Mouse (Mus musculus) heart, embryonic 15.5 days (tissue): ENCODE results near the gene Slit3. TPM values are rescaled to one million over a fixed set of nuclear protein-coding genes. Genes with fewer than 3 reads are reported as not detected.

Experiments
- ATAC-seq: fragments of 200-750 bp; cut with Nextera tagmentation; replicated peaks from 2 replicates; pipeline ENCODE4 v1.8.0; 2017; ENCODE audit warnings: low read depth, moderate TSS enrichment; ENCODE audit not compliant: insufficient number of reproducible peaks, insufficient read depth, low FRiP score
- H3K27ac ChIP-seq: fragments of 300-500 bp; sonication (generic); 2 replicates; pipeline ENCODE4 v1.5.1; 2015; ENCODE audit warnings: mild to moderate bottlenecking, inconsistent platforms
- H3K27me3 ChIP-seq: fragments of 300-500 bp; sonication (generic); 2 replicates; pipeline ENCODE4 v1.6.1; 2015; ENCODE audit warnings: inconsistent platforms
- H3K36me3 ChIP-seq: fragments of 300-500 bp; sonication (generic); 2 replicates; pipeline ENCODE4 v1.6.1; 2015; ENCODE audit warnings: mild to moderate bottlenecking, inconsistent platforms
- H3K4me1 ChIP-seq: fragments of 300-500 bp; sonication (generic); replicated peaks from 2 replicates; pipeline ENCODE4 v1.6.1; 2015; ENCODE audit warnings: inconsistent platforms
- H3K4me2 ChIP-seq: fragments of 300-500 bp; sonication (generic); 2 replicates; pipeline ENCODE4 v1.6.1; 2015; ENCODE audit warnings: inconsistent platforms, mild to moderate bottlenecking, moderate library complexity
- H3K4me3 ChIP-seq: fragments of 300-500 bp; sonication (generic); 2 replicates; pipeline ENCODE4 v1.5.1; 2015; ENCODE audit warnings: mild to moderate bottlenecking, inconsistent platforms
- H3K9ac ChIP-seq: fragments of 300-500 bp; sonication (generic); 2 replicates; pipeline ENCODE4 v1.6.1; 2015; ENCODE audit warnings: mild to moderate bottlenecking, inconsistent platforms
- H3K9me3 ChIP-seq: fragments of 300-500 bp; sonication (generic); replicated peaks from 2 replicates; pipeline ENCODE4 v1.6.1; 2016; ENCODE audit warnings: inconsistent platforms
- WGBS: fragments of 180-500 bp; shearing (Covaris S2); methylation state at CpG from one replicate; pipeline ENCODE4 v1.1.7; 2015; ENCODE audit warnings: mixed read lengths; 5-methylcytosine and 5-hydroxymethylcytosine counted together
- polyA plus RNA-seq: library from polyadenylated mRNA; unstranded; fragments of >200 nt; fragmentation: Nextera tagmentation; extraction: Ambion mirVana; gene quantifications from 2 replicates; pipeline ENCODE4 v1.2.1, GENCODE M21; 2015

Gene Slit3
- polyA plus RNA-seq, 1 experiment from 2014 or later: 11.3 TPM

GRCm38 (mm10) chr11:35305910-35306309, 184.9 kb downstream of the Slit3 start:
- H3K4me2 ChIP-seq: no peak overlapping the region
- H3K9ac ChIP-seq: no peak overlapping the region
- no peaks in the 10 kb centered on the region for H3K9me3 ChIP-seq
- WGBS: 85% methylated on average over 3 of the region's 3 CpGs
- H3K27ac ChIP-seq: no peak overlapping the region
- H3K4me3 ChIP-seq: no peak overlapping the region
- H3K36me3 ChIP-seq: no peaks in the 10 kb centered on the region
- H3K4me1 ChIP-seq: no peaks in the 10 kb centered on the region
- H3K27me3 ChIP-seq: no peaks in the 10 kb centered on the region
- no peak for ATAC-seq

GRCm38 (mm10) chr11:35306922-35307321, 185.9 kb downstream of the Slit3 start:
- H3K27me3 ChIP-seq: no peaks in the 10 kb centered on the region
- no peak overlapping the region for H3K4me2 ChIP-seq
- no peaks in the 10 kb centered on the region for H3K9me3 ChIP-seq
- H3K4me3 ChIP-seq: no peak overlapping the region
- H3K9ac ChIP-seq: no peak overlapping the region
- no peaks in the 10 kb centered on the region for H3K4me1 ChIP-seq
- 79% methylated on average over 5 of the region's 5 CpGs for WGBS
- 0 out of 2 replicates have a peak overlapping the region, but pooled peaks have one; percentile 12 for H3K27ac ChIP-seq
- H3K36me3 ChIP-seq: no peaks in the 10 kb centered on the region
- ATAC-seq: no peak

- no peak for ATAC-seq
- Histone ChIP-seq H3K4me1 (no peaks in the 10 kb centered on the region), H3K9me3 (no peaks in the 10 kb centered on the region), H3K27me3 (no peaks in the 10 kb centered on the region), H3K9ac (no peak overlapping the region), H3K4me3 (no peak overlapping the region), H3K36me3 (no peaks in the 10 kb centered on the region), H3K27ac (no peak overlapping the region), H3K4me2 (no peak overlapping the region)
- 74% methylated on average over 4 of the region's 4 CpGs for WGBS
These were observed 187.0 kb downstream of the Slit3 start for GRCm38 (mm10) chr11:35307992-35308391.

GRCm38 (mm10) chr11:35315449-35316028, 194.5 kb downstream of the Slit3 start:
- Histone ChIP-seq H3K4me3 (no peak overlapping the region), H3K4me1 (peaks cover 7% of the 10 kb centered on the region), H3K9ac (no peak overlapping the region), H3K4me2 (no peak overlapping the region), H3K36me3 (no peaks in the 10 kb centered on the region), H3K27ac (no peak overlapping the region), H3K9me3 (no peaks in the 10 kb centered on the region), H3K27me3 (no peaks in the 10 kb centered on the region)
- 58% methylated on average over 5 of the region's 5 CpGs for WGBS
- no peak for ATAC-seq

GRCm38 (mm10) chr11:35317221-35317620, 196.2 kb downstream of the Slit3 start:
- Histone ChIP-seq H3K4me3 (no peak overlapping the region), H3K9ac (no peak overlapping the region), H3K4me1 (peaks cover 11% of the 10 kb centered on the region), H3K9me3 (no peaks in the 10 kb centered on the region), H3K27ac (no peak overlapping the region), H3K36me3 (no peaks in the 10 kb centered on the region), H3K27me3 (no peaks in the 10 kb centered on the region), H3K4me2 (no peak overlapping the region)
- WGBS: 86% methylated on average over 5 of the region's 5 CpGs
- no peak for ATAC-seq

- Histone ChIP-seq H3K4me3 (no peak overlapping the region), H3K4me1 (peaks cover 11% of the 10 kb centered on the region), H3K27me3 (no peaks in the 10 kb centered on the region), H3K9ac (no peak overlapping the region), H3K36me3 (no peaks in the 10 kb centered on the region), H3K27ac (no peak overlapping the region), H3K4me2 (no peak overlapping the region), H3K9me3 (no peaks in the 10 kb centered on the region)
- ATAC-seq: no peak
- WGBS: 76% methylated on average over 7 of the region's 7 CpGs
These were observed 196.9 kb downstream of the Slit3 start for GRCm38 (mm10) chr11:35317775-35318432.

GRCm38 (mm10) chr11:35318433-35319020, 197.5 kb downstream of the Slit3 start:
- no peak for ATAC-seq
- no peaks in the 10 kb centered on the region for H3K36me3 ChIP-seq
- H3K4me2 ChIP-seq: no peak overlapping the region
- no peak overlapping the region for H3K9ac ChIP-seq
- H3K27me3 ChIP-seq: no peaks in the 10 kb centered on the region
- H3K27ac ChIP-seq: no peak overlapping the region
- H3K4me3 ChIP-seq: no peak overlapping the region
- H3K9me3 ChIP-seq: no peaks in the 10 kb centered on the region
- H3K4me1 ChIP-seq: peaks cover 11% of the 10 kb centered on the region
- WGBS: 84% methylated on average over 12 of the region's 12 CpGs

- Histone ChIP-seq H3K4me1 (peaks cover 11% of the 10 kb centered on the region), H3K27ac (peak overlapping the region; percentile 39; the same call in 1 of the 2 replicates), H3K9me3 (no peaks in the 10 kb centered on the region), H3K27me3 (no peaks in the 10 kb centered on the region), H3K36me3 (no peaks in the 10 kb centered on the region), H3K4me3 (no peak overlapping the region), H3K4me2 (no peak overlapping the region), H3K9ac (no peak overlapping the region)
- peak; percentile 53 for ATAC-seq
- WGBS: 65% methylated on average over 2 of the region's 3 CpGs
These were observed 199.5 kb downstream of the Slit3 start for GRCm38 (mm10) chr11:35320518-35320917.

GRCm38 (mm10) chr11:35324397-35324796, 203.4 kb downstream of the Slit3 start:
- Histone ChIP-seq H3K4me2 (no peak overlapping the region), H3K4me1 (peaks cover 11% of the 10 kb centered on the region), H3K9me3 (no peaks in the 10 kb centered on the region), H3K36me3 (no peaks in the 10 kb centered on the region), H3K27me3 (no peaks in the 10 kb centered on the region), H3K9ac (no peak overlapping the region), H3K27ac (no peak overlapping the region), H3K4me3 (no peak overlapping the region)
- ATAC-seq: no peak
- WGBS: 67% methylated on average over 5 of the region's 5 CpGs

GRCm38 (mm10) chr11:35325131-35325995, 204.3 kb downstream of the Slit3 start:
- H3K4me1 ChIP-seq: peaks cover 5% of the 10 kb centered on the region
- WGBS: 53% methylated on average over 10 of the region's 10 CpGs
- H3K9me3 ChIP-seq: no peaks in the 10 kb centered on the region
- H3K4me3 ChIP-seq: no peak overlapping the region
- no peaks in the 10 kb centered on the region for H3K27me3 ChIP-seq
- no peak for ATAC-seq
- H3K36me3 ChIP-seq: no peaks in the 10 kb centered on the region
- no peak overlapping the region for H3K4me2 ChIP-seq
- H3K27ac ChIP-seq: no peak overlapping the region
- H3K9ac ChIP-seq: no peak overlapping the region

- no peak for ATAC-seq
- Histone ChIP-seq H3K9ac (no peak overlapping the region), H3K4me2 (no peak overlapping the region), H3K4me1 (no peaks in the 10 kb centered on the region), H3K9me3 (no peaks in the 10 kb centered on the region), H3K36me3 (no peaks in the 10 kb centered on the region), H3K27me3 (no peaks in the 10 kb centered on the region), H3K27ac (no peak overlapping the region), H3K4me3 (no peak overlapping the region)
- WGBS: 42% methylated on average over 3 of the region's 3 CpGs
These were observed 205.3 kb downstream of the Slit3 start for GRCm38 (mm10) chr11:35326346-35326745.
